Mouse (Mus musculus) brain, adult 2 months (tissue): Measurements from ENCODE around the gene Plekhg3.

Experiments used
- DNase-seq: peaks from one replicate; pipeline ENCODE4 v3.0.0; 2011; ENCODE audit warnings: low read depth, low spot score

Gene Plekhg3

DNA sequence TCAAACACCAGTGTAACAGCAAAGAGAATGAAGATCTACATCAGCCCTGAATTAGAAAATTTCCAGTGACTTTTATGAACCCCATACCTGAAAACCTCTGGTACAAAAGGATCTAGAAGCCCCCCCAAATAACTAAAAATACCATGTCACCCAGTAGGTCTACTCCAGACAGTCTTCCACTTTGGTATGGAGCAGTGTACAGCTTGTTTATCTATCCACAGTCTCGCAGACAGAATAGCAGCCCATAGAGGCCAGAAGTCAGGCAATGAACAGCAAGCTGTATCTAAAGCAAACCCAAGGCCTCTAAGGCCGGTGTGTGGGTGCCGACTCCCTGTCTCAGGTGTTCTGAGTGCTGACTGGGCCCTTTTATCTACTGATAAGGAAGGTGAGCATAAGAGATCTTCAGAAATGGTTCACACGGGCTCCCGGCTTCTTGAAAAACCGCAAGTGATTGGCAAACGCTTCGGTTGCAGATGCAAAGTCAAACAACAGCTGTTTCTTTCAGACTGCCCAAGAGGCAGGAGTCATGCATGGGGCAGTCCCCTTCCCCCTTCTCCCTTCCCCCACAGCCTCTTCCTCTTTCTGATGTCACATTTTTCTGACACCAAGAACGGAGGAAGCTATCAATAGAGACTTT, 3.3 kb upstream of the Plekhg3 start:
- DNase-seq: no peak

DNA sequence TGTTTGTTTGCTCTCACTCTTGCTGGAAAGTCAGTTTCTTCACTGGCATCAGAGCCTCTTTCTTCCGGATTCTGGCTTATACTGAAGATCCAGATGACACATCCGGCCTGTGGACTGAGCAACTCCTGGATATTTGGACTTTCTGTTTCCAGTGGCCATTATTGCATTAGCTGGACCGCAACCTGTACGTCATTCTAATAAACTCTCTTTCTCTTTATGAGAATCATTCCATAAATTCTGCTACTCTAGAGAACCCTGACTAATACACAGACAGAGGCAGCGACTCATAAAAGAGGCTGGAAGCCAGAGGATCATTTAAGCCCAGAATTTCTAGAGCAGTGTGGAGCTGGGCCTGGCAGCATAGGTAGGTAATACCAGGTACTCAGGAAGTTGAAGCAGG, 1.9 kb upstream of the Plekhg3 start:
- DNase-seq: no peak

DNA sequence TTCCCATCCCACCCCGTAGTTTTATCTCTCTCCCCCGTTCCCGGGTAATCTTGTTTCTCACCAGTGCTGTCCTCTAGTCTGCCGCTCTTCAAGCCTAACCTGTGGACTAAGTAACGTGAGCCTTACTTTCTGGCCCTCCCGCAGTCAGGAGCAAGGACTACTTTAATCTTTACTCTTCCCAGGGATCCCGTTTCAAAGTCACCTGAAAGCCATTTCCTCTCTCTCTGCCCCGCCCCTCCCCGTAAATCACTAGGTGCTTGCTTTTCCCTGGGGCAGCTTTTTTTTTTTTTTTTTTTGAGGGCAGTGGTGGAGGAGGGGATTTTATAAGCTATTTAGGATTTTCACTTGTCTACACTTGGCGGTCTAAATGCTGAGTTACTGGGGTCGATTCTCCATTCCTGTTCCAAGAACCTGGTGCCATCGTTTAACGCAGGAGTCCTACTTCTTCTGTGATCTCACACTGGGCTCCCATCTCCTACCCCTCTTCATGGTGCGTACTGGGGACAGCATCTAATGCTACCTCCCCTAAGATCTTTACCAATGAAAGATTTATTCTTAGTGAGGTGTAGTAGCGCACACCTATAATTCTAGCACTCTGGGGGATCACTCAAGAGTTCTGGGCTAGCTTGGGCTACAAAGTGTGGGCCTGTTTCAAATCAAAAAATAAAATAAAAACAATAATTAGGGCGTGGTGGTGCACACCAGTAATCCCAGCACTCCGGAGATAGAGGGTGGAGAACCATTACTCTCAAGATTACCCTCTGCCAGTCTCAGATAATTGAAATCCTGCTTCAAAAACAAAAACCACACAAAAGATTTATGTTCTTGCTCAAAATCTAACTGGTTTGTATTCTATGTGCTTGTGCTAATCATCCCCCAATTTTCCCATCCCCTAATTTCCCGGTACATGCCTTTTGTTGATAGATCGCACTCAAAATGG, 1.6 kb downstream of the Plekhg3 start:
- DNase-seq: no peak

DNA sequence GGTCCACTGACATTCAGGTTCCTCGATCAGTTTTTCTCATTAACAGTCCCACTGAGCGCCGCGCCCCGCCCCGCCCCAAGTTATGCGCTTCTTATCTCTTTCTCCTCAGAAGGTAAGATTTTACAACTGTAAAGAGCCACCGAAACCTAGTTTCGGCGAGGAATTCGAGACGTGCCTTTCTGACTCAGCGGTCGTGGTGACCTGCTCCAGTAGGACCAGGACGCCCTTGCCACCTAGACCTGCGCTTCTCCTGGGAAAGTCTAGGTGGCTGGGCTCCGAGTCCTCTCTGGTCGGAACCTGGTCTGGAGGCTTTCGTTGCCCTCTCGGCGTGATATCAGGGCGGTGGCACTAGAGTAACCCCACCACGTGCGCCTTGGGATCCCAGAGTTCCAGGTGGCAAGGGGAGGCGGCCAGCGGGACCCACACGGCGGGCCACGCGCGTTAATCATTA, 2.3 kb downstream of the Plekhg3 start:
- no peak for DNase-seq

DNA sequence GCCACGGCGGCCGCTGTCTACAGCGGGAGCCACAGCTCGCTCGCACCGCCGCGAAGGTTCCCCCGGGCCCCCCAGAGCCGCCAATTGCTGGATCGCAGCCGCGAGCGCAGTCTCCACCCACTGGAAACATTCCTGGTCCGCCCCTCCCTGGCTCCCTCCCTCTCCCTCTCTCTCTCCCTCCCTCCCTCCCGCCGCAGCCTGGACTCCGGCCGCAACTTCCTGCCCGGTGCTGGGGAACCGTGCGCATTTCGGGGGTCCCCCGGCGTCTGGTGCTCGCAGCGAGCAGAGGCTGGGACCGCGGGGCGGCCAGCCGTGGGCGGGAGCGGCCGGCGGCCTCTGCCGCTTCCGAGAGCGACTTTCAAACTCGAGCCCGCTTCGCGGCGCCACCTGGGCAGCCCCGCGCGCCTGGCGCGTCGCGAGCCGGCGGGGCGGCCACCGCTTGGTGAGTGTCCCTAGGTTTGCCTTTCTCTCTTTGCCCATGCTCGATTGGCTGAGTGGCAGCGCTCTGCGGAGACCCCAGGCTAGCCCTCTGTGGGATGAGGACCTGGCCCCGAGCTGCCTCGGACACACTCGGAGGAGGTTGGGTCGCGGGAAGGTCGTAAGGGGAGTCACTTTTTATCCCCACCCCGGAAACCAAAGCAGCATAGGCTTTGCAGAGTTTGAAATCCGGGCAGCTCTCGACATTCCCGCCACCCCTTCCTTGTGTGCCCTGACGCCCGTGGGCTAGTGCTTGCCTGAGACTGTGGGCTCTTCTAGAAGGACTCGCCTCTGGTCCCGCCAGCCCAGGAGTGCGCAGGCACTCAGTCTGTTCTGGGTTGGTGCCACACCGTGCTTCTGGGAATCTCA, 2.9 kb downstream of the Plekhg3 start:
- DNase-seq: peak; percentile 81

DNA sequence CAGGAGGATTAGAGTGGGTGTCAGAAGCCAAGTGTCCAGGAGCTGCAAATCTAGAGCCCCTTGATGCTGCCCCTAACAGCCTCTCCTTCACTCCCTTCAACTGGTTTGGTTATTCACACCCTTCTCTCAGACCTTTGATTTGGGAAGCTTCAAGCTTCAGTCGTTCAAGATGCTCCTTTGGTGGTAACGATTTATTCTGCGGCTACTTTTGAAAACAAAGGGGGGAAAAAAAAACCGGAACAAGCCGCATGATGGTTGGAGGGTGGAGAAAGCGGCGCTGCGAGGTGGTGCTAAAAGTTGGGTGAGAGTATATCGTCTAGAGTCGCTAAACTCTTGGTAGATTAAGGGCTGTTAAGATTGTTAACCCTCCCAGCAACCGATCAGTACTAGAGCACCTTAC, 3.5 kb downstream of the Plekhg3 start:
- DNase-seq: no peak

DNA sequence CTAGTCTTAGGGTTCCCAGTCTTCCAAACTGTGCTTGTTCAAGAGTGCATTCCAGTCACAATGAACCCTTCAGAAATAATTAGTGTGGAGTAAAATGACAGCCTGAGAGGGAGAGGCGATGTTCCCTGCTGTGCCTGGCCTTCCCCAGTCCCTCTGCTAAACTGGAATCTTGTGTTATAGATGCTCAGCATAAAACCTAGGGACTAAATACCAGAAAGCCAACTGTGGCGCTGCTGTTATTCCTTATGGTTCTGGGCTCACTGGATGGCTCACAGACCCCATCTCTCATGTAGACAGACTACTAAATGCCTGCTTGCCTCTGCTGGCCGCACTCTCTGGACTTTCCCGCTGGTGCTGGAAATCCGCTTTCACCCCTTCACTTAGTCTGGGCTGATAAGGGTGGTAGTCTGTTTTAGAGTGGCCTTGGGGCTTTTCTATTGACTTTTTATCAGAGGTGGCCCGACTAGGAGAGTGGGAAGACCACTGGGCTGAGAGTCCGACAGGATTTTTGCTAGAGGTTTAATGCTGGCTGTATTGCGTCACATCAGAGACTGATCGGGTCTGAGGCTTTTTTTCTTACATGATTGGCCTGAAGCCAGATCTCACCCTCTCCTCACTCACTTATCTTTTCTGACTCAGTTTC, 4.1 kb downstream of the Plekhg3 start:
- peak; percentile 41 for DNase-seq

DNA sequence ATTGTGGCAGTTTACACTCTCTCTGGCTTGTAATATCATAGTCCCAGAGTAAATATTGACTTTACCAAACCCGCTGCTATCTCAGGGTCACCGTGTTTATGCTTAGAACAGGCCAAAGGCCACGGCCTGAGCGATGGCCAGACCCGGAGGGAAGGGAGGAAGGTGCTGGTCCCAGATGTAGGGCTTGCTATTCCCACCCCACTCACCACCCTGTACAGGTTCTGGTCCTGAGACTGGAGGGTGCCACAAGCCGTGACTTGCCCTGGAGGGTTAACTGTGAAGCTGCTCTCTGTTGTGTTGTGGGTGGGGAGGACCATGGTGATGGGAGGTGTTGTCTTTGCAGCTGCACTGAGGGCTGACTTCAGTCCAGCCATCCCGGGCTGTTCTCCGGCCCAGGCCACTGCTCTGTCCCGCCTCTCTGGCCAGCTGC, 4.8 kb downstream of the Plekhg3 start:
- peak; percentile 85 for DNase-seq

DNA sequence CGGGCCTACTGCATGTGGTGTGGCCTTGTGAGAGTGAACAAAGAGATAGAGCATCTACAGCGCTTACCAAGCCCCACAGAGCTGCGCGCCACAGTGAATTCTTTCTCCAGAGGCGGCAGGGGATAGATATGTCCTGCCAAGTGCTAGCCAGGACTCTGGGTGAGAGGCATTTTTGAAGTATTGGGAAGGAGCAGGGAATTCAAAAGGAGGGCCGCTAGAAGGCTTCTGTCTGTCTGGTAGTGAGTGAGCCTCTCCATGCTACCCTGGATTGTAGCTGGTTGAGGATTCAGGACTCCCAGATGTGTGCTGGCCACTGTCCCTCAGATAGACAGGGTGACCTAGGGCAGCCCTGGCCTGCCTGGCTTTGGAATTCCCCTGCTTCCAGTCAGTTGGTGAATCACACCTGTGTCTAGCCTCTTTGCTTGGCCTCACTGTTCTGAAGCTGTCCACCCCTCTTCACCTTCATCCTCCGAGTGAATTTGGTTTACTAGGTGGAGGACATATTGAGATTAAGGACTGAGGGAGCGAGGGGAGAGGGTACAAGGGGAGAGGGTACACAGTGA, 6.0 kb downstream of the Plekhg3 start:
- DNase-seq: peak; percentile 21

DNA sequence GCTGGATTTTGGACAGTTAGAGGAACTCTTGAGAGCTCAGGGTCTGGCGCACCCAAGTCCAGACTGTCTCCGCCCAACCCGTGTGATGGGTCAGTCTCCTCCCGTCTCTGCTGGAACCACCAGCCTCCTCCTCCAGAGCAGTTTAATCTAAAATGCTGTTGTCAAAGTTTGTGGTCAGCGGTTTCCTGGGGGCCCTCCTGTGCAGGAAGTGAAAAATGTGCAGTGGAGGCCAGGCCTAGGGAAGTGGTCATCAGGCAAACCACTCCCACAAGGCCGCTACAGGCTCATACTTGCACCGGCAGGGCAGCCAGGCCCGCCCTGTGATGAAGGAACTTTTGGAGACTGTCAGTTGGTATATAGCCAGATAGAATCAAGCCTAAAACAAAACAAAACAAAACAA, 6.7 kb downstream of the Plekhg3 start:
- peak; percentile 45 for DNase-seq

DNA sequence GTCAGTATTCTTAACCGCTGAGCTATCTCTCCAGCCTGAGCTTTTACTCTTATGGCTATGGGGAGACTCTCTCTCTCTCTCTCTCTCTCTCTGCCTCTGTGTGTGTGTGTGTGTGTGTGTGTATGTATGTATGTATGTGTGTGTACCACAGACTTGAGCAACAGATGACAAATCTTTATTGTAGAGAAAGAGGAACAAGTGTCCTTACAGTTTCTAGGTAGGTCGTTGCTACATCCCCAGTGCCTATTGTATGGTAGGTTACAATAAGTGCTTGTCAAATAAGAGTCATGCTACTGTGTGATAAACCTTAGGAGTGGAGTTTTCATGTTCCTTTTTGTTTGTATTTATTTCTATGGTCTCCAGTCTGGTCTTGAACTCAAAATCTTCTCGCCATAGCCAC, 9.5 kb downstream of the Plekhg3 start:
- DNase-seq: no peak

DNA sequence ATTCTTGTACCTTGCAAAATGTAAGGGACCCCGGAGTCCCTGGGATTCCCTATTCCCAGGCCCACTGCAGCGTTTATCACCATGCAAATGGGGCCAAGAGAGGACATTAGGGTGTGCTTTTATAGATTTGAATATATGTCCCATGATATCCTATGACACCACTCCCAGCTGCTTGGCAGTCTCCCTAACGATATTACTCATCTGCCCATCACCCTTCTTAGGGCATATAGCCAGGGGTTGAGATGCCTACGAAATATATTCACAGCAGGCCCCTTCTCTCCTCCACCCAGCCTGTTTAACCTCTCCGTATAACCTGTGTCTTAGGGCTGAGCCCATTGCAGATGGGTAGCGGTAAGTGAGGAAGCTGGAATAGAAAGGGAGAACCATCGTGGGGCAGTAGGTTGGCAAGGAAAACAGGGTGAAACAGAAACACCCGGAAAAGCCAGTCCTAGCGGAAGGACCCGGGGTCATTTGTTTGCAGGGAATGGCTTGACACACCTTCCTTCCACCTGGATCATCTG, 10.1 kb downstream of the Plekhg3 start:
- no peak for DNase-seq

DNA sequence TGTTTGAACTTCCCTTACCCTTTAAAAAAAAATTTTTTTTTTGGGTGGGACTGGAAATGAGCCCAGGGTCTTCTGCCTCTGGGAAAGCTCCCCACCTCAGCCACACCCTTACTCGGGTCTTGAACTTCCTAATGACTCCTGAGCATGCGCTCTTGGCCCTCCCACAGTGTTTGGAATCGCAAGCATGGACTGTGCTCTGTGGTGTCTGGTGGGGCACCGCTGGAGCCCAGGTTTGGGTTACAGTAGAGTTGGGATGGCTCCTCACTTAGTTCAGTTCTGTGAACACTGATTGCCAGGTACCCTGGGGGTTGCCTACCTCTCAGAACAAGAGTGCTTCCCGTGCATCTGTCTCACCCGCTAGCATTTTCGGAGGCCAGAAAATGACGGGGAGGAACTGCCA, 10.8 kb downstream of the Plekhg3 start:
- DNase-seq: no peak

DNA sequence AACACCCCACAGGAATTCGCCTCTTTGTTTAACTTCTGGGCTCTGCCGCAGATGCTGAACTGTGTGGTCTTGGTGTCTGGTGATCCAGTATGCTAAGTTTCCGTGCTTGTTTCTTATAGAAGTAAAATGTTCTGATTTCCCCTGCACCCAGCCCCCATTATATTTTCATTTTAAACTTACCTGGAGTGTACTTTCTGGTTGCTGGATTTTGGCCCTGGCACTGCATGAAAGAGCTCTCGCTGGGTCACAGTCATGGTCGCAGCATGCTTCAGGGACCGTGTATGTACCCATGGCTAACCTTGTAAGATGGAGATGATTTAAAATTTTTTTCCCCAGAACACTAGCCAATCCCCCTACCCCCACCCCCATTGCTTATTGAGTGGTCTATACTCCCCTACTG, 11.2 kb downstream of the Plekhg3 start:
- DNase-seq: no peak

DNA sequence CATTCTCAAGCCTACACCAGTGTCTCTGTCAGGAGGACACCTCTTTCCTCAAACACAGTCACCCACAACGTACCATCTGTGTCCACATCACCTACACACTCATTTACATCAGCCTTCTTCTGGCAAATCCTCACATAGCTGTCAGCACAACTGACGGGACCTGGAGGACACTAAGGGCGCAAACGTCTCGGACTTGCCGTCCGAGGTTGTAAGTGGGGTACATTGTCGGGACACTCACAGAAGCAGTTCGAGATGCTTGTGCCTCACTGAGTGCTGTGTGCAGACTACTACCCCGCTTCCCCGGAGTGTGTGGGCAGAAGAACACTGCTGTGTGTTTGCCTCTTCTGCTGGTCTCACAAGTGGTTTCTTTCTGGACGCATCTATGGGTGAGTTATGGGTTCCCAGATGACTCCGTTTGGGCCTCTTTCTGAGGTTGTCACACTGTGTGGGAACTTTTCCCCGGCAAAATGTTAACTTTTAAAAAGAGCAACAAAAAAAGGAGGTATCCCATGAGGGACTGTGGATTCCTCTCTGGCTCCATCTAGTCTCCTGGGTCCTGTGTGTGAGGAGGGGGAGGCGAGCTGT, 15.2 kb downstream of the Plekhg3 start:
- peak; percentile 51 for DNase-seq

DNA sequence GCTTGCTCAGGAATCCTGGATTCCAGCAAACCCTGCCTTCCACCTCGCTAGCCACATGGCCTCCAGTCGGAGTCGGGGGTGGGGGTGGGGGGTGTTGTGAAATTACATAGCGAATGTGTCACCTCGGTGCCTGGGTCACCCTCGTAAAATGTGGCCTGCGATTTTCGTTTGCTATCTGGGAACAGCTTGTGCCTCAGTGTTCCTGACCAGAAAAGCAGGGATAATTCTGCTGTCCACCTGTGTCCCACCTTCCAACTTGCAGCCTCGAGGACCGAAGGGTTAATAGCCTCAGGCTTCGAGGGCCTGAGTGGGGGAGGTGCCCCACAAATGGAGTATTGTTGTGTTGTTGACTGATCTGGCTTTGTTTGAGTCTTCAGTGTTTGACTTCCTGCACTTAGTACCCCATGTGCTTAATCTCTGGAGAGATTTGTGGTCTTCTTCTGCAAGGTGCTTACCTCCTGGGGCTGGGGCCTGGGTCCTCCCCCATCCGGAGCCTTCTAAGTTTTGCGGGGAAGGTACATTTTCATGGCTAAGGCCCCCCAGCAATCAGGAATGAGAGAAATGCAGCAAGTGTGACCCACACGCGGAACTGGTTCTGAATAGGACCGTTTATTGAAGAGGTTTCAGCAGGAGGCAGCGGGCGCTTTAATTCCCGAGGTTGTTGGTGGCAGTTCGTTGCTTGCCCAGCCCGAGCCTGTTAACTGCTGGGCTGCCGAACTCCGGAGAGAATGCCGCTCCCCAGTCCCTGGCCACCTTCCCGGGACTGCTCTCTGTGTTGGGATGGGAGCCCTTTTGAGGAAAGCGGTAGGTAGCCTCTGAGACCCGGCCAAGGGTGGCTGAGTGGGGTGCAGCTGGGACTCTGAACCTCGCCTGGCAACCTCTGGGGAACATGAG, 15.9 kb downstream of the Plekhg3 start:
- DNase-seq: peak; percentile 63

DNA sequence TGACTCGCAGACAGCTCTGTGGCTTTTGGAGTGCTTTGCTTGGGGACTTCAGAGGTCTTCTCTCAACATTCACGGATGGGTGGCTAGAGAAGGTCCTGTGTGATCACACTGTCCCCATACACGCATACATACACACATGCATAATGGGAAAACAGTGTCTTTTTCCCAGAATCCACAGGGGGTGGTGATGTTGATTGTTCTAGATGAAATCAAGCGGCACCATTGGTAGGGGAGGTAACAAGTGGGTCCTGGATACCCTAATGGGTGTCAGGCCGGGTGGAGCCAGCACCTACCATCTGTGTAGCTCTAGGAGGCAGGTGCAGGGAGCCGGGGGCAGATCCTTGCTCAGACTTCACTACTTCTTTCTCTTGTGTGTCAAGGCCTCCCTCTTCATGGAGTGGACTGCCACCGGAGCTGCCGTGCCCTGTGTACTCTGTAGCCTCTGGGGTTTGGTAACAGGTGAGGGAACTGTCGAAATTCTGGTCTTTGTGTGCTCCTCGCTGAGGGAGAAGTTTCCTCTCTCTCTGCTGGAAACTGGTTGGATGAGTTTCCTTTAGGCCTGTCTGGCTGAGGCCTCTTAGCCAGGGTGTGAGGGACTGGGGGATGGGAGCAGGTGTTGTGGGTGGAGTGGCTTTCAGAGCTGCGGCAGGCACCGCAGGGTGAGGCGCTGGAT, 16.9 kb downstream of the Plekhg3 start:
- no peak for DNase-seq

DNA sequence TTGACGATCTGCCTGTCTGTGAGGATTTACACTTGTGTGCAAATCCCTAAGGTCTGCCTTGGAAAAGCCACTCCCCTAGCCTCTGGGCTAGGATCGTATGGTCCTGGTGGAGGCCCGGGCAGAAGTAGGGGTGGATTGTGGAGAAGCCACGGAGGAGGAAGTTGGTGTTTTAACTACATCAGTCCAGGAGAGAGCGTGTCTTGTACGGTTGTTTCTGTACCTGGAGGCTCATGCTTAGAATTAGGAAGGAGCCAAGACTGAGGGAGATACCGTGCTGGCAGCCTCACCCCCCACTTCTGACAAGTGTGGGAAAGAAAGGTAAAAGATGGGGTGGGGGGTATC, 17.4 kb downstream of the Plekhg3 start:
- DNase-seq: no peak

DNA sequence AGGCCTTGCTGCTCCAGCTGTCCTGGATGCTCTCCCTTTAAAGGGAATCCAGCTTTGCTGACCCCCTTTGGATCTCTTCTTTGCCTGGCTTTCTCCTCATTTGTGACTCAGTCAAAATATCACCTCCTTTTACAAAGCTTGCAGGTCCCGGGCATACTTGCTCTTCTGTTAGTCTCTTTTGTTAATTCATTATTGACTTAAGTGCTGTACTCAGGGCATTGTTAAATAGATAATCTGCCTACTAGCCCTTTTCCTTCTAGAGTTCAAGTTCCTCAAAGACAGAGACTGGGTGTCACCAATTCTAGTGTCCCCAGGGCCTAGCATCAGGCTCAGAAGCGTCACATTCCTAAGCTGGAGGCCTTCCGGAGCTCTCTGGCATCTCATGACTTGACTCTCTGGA, 18.5 kb downstream of the Plekhg3 start:
- DNase-seq: no peak
